Mouse (Mus musculus) kidney, adult 2 months (tissue): ENCODE measurements at regions not wholly inside any gene's neighbourhood (a gene's known extent, or its start where the extent isn't known, plus 50 kb on each side); places are given as distances from the start of the nearest gene placed in this dataset.

Source experiments
- CTCF ChIP-seq: fragments of 200-500 bp; conservative IDR thresholded peaks from 2 replicates; pipeline ENCODE4 v1.5.1; 2011; ENCODE audit warnings: low read depth, mild to moderate bottlenecking, control low read depth, low read length, moderate library complexity, mixed read lengths; ENCODE audit not compliant: insufficient read depth, insufficient read length
- POLR2A ChIP-seq: fragments of 200-500 bp; IDR thresholded peaks from one replicate; pipeline ENCODE4 v1.6.1; 2011; ENCODE audit warnings: low read depth, low read length, control low read depth

GRCm38 (mm10) chr13:45277842-45278416 is 111.6 kb upstream of the Mylip start:
- TF ChIP-seq CTCF (no peak), POLR2A (no peak)
